27 mouse cellular contexts compared by ENCODE assay signal in the genomic region with DNA sequence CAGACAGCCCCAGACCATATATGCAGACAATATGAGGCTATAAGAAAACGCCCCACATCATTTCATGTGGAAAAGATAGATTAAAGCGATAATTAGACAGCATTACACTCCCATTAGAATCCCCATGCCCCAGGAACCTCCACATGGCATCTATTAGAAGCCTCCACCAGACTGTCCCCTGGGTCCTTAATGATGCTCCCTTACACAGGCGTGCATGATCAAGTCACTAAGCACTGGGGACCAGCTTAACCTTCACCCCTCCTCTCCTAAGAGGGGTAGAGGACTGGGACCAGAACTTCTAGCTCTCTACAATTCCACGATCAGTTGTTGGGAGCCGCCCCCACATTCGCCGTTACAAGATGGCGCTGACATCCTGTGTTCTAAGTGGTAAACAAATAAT. TPM values are rescaled to one million over a fixed set of nuclear protein-coding genes. Genes with fewer than 3 reads are reported as not detected.
"Had no signal": no experiment of that assay in that cellular context is flagged by ENCODE, and none has a peak within 500 bp of the region (broad histone marks: within the 10 kb centered on the region; RNA-seq: fewer than 3 reads in every experiment).

No protein-coding gene starts in this region.

- ATAC-seq: forebrain, embryonic 13.5 days; forebrain, embryonic 14.5 days; forebrain, embryonic 15.5 days; forebrain, embryonic 16.5 days; forebrain, postnatal 0 days had no signal

- H3K9me3 ChIP-seq: embryonic facial prominence, embryonic 10.5 days; embryonic facial prominence, embryonic 12.5 days; embryonic facial prominence, embryonic 13.5 days; embryonic facial prominence, embryonic 15.5 days; forebrain, embryonic 12.5 days; forebrain, embryonic 13.5 days; forebrain, embryonic 15.5 days had no signal

- H3K36me3 ChIP-seq: embryonic facial prominence, embryonic 10.5 days; embryonic facial prominence, embryonic 12.5 days; embryonic facial prominence, embryonic 13.5 days; embryonic facial prominence, embryonic 15.5 days; forebrain, embryonic 10.5 days; forebrain, embryonic 12.5 days; forebrain, embryonic 15.5 days had no signal

- H3K27ac ChIP-seq: embryonic facial prominence, embryonic 10.5 days; embryonic facial prominence, embryonic 12.5 days; embryonic facial prominence, embryonic 13.5 days; embryonic facial prominence, embryonic 15.5 days; forebrain, embryonic 10.5 days; forebrain, embryonic 12.5 days; forebrain, embryonic 13.5 days; forebrain, embryonic 15.5 days; gastrocnemius, adult 2 months; heart, adult 2 months had no signal

- H3K4me2 ChIP-seq: embryonic facial prominence, embryonic 12.5 days; embryonic facial prominence, embryonic 13.5 days; embryonic facial prominence, embryonic 15.5 days; forebrain, embryonic 12.5 days; forebrain, embryonic 13.5 days; forebrain, embryonic 15.5 days had no signal

- H3K9ac ChIP-seq: embryonic facial prominence, embryonic 12.5 days; embryonic facial prominence, embryonic 13.5 days; embryonic facial prominence, embryonic 15.5 days; forebrain, embryonic 12.5 days; forebrain, embryonic 13.5 days; forebrain, embryonic 15.5 days; forebrain, postnatal 0 days had no signal

- H3K27me3 ChIP-seq: embryonic facial prominence, embryonic 12.5 days; embryonic facial prominence, embryonic 13.5 days; embryonic facial prominence, embryonic 15.5 days; forebrain, embryonic 12.5 days; forebrain, embryonic 13.5 days; forebrain, embryonic 15.5 days had no signal

- H3K4me3 ChIP-seq: embryonic facial prominence, embryonic 10.5 days; embryonic facial prominence, embryonic 12.5 days; embryonic facial prominence, embryonic 13.5 days; embryonic facial prominence, embryonic 15.5 days; erythroblast, embryonic 14.5 days; forebrain, embryonic 10.5 days; forebrain, embryonic 12.5 days; forebrain, embryonic 13.5 days; forebrain, embryonic 15.5 days; gastrocnemius, adult 2 months; heart, adult 2 months had no signal

- DNase-seq: cerebellum, adult 8-10 months; cerebellum, adult 9-10 months; cerebellum, adult 9-11 months; cerebellum, postnatal 10 days; cerebellum, postnatal 14 days; cerebellum, postnatal 25 days; cerebellum, postnatal 36 days; embryo, embryonic 11 days; forebrain, postnatal 0 days; gastrocnemius, adult 2 months; gastrocnemius, postnatal 10 days; gastrocnemius, postnatal 14 days; gastrocnemius, postnatal 25 days; gastrocnemius, postnatal 36 days; heart, adult 18-20 months; heart, adult 2 months had no signal

- H3K4me1 ChIP-seq: embryonic facial prominence, embryonic 10.5 days; embryonic facial prominence, embryonic 12.5 days; embryonic facial prominence, embryonic 13.5 days; embryonic facial prominence, embryonic 15.5 days; forebrain, embryonic 10.5 days; forebrain, embryonic 12.5 days; forebrain, embryonic 13.5 days; forebrain, embryonic 15.5 days had no signal

RNA-seq across cellular contexts. Expression of a gene that starts 13.3 kb away (rescaled TPM):
- polyA plus RNA-seq: erythroblast, embryonic 14.5 days had no signal
